Mouse (Mus musculus) right cerebral cortex, adult 2 months (tissue): ENCODE data around the gene Cd209f.
"Not testable (repeated sequence)": the region's sequence is repeated elsewhere in the genome, so short reads cannot be mapped to it uniquely, and the experiment has no call there.

Source experiments
- DNase-seq, 2 experiments: peaks; one replicate each; pipeline ENCODE4 v3.0.0; 2021 to 2022; ENCODE audit warnings: low spot score in 2 of 2

Cd209f gene

DNA sequence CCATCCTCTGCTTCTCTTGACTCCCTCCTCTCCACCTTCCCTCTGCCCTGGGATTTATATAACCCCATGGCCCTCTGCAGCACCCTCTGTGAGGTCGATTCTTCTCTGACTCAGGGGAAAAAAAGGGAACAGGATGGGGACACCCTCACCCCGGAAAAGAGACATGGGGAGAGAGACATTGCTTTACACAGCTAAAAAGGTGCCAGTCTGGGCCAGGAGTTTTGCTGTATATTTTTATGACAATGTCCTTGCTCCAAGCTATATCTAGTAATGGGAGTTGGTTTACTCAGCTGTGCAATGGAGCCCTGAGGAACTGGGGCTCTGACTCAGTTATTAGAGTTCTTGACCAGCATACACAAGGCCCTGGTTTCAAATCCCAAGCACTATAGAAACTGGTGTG is at the start of gene Cd209f:
Gene Cd209f (minus strand): TSS at position 101 of the 400 bp plus-strand sequence.
- DNase-seq = not testable (repeated sequence)

- no peak for DNase-seq
Observed at GRCm38 (mm10) chr8:4154878-4155277, 49.2 kb upstream of the Cd209f start.

DNA sequence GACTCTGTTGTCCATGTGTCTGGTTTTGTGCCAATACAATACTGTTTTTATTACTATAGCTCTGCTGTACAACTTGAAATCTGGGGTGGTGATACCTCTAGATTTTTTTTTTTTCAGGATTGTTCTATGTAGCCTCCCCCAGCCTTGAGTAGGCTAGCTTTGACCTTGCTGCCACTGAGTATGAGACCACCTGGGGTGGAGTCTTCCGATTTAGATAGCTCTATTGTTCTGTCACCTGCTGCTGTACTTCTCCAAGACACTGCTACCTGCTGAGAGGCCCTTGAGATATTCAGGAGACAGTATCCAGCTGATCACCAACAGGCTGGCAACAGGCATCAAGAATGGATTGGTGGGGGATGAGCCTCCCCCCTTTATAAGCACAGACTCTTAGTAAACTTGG is 41.6 kb upstream of the Cd209f start:
- DNase-seq = no peak

DNA sequence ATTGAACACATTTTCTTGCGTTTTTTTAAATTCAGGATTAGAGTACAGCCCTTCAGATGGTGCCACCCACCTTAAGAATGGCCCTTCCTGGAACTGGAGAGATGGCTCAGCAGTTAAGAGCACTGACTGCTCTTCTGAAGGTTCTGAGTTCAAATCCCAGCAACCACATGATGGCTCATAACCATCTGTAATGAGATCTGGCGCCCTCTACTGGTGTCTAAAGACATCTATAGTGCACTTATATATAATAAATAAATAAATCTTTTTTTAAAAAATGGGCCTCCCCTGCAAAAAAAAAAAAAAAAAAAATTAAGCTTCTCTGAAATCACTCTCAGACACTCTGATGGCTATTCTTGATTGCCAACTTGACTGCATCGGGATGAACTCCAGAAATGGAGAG is 36.1 kb upstream of the Cd209f start:
- no peak for DNase-seq

DNA sequence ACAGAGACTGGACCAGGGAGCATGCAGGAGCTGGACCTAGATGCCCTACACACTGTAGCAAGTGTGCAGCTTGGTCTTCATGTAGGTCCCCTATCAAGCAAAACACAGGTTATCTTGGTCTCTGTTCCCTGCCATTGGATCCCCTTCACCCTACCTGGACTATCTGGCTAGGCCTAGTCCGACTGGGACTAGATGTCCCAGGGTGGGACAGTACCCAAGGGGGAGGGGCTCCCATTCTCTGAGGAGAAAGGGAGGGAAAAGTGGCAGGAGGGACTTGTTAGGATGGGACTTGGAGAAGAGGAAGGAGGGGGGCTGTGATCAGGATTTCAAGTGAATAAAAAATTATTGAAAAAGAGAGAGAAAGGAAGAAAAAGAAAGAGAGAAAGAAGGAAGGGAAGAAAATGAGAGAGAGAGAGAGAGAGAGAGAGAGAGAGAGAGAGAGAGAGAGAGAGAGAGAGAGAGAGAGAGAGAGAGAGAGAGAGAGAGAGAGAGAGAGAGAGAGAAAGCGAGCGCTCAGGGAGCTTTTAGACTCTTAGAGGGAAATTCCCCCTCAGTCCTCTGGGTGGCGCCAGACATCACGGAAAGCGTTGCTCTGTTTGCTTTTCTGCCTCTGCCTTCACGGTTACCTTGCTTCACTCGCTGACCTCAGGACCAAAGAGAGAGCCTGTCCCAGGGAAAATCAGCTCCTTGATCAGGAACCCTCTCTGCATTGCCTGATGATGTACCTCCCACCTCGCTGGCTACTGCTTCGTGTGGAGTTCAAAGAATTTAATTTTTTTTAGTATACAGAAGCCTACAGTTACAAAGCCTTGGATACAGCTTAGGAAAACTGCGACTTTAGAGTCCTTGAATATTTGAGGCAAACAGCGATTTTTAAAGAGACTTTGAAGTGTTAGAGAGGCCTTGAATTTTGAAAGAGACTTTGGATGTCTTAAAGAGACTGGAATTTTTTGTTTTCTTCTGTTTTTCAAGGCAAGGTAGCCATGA is 34.3 kb upstream of the Cd209f start:
- DNase-seq = peak; percentile 79 to 80

- no peak for DNase-seq
Observed at GRCm38 (mm10) chr8:4133798-4134197, 28.2 kb upstream of the Cd209f start, which contains the start of gene Cd209g. TSS of gene Cd209g (plus strand) at chr8:4134098.

DNA sequence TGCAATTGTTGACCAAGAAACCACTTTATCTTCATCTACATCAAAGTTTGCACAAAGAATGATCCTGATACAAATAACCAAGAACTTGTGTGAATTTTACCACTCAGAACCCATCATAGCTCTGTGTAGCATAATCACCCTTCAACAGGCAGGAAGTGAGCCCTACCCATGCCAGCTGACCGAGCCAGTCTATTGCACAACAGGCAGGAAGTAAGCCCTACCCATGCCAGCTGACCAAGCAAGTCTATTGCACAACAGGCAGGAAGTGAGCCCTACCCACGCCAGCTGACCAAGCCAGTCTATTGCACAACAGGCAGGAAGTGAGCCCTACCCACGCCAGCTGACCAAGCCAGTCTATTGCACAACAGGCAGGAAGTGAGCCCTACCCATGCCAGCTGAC is 17.1 kb downstream of the Cd209f start:
- DNase-seq = not testable (repeated sequence)

- not testable (repeated sequence) for DNase-seq
Observed at GRCm38 (mm10) chr8:4087180-4087722, 18.4 kb downstream of the Cd209f start.
